Mouse (Mus musculus): ENCODE results near the gene Gm28042. TPM values are rescaled to one million over a fixed set of nuclear protein-coding genes. Genes with fewer than 3 reads are reported as not detected.

The Gm28042 gene
- polyA plus RNA-seq, 1 experiment from 2014 or later, result 6.3 TPM

DNA sequence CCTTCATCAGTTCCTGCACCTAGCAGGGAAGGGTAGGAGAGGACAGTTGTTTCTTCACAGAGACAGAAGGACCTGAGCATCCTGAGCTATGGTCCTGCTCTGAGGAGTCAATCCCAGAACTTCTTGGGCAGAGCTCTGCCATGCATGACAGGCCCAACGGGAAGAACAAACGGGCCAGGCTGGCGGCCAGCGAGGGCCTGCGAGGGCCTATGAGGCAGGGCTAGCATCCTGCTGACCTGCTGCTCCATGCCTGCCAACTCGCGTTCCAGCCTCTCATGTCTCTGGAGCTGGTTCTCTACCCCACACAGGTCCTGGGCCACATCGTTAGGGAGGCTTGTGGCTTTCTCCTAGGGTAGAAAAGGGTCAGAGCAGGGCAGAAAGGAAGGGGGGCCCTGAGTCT lies 35.0 kb downstream of the Gm28042 start:
- no peak overlapping the region for H3K27ac ChIP-seq (ENCODE audit: low read length)
- no peaks in the 10 kb centered on the region for H3K4me1 ChIP-seq (ENCODE audit: control insufficient read depth, insufficient read depth, low read length)
- WGBS, result 76% methylated on average over 8 of the region's 8 CpGs
- H3K4me2 ChIP-seq (ENCODE audit: low read length), result no peak overlapping the region
- no peaks in the 10 kb centered on the region for H3K36me3 ChIP-seq (ENCODE audit: control insufficient read depth, insufficient read depth, low read length)
- H3K4me3 ChIP-seq (ENCODE audit: low read depth, low read length), result no peak overlapping the region
- H3K27me3 ChIP-seq (ENCODE audit: control insufficient read depth, insufficient read depth, low read depth, low read length), result no peaks in the 10 kb centered on the region
- H3K9ac ChIP-seq (ENCODE audit: low read depth, low read length), result no peak overlapping the region
- ATAC-seq, result no peak
- no peaks in the 10 kb centered on the region for H3K9me3 ChIP-seq (replicated peaks; ENCODE audit: control insufficient read depth, low read length, poor library complexity, severe bottlenecking)

DNA sequence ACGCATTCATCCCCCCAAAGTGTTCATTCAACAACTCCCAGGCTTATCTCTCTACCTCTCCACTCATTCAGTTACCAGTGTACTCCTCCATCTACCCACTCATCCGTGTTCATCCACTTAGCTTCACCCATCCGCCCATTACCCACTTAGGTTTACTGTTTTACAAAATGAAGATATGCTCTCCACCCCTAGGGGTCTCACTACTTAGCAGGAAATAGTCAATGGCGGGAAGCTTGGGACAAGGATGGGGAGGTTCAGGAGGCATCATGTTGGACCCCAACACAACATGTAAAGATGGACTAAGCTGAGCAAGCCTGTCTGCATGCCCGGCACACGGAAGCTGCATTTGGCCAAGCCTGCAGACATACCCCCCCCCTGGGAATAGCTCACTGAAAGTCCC lies 37.3 kb downstream of the Gm28042 start:
- no peaks in the 10 kb centered on the region for H3K36me3 ChIP-seq (ENCODE audit: control insufficient read depth, insufficient read depth, low read length)
- no peak overlapping the region for H3K27ac ChIP-seq (ENCODE audit: low read length)
- H3K27me3 ChIP-seq (ENCODE audit: control insufficient read depth, insufficient read depth, low read depth, low read length), result no peaks in the 10 kb centered on the region
- no peak overlapping the region for H3K9ac ChIP-seq (ENCODE audit: low read depth, low read length)
- 0 out of 2 replicates have a peak, but pooled peaks cover 2% of the 10 kb centered on the region for H3K4me1 ChIP-seq (ENCODE audit: control insufficient read depth, insufficient read depth, low read length)
- H3K4me3 ChIP-seq (ENCODE audit: low read depth, low read length), result no peak overlapping the region
- H3K4me2 ChIP-seq (ENCODE audit: low read length), result no peak overlapping the region
- 89% methylated on average over 6 of the region's 6 CpGs for WGBS
- no peaks in the 10 kb centered on the region for H3K9me3 ChIP-seq (replicated peaks; ENCODE audit: control insufficient read depth, low read length, poor library complexity, severe bottlenecking)
- no peak for ATAC-seq

DNA sequence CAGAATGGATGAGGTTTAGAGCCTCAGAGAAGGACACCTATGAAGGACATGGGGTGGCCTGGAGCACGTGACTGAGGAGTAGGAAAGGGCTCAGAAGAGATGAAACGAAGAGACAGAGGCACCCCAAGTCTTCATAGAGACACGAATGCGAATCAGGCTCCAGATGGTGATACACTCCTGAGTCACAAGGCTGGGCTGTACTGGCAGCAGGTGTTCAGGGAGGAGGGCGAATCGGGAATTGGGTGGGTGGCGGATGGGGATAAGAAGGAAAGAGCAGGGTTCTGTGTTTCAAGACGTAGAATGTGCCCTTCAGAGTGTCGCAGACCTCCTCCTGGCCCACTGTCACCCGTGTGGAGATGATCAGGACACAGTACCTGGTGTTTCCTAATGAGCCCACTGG lies 38.0 kb downstream of the Gm28042 start:
- H3K4me3 ChIP-seq (ENCODE audit: low read depth, low read length), result no peak overlapping the region
- ATAC-seq, result no peak
- no peak overlapping the region for H3K27ac ChIP-seq (ENCODE audit: low read length)
- H3K9me3 ChIP-seq (replicated peaks; ENCODE audit: control insufficient read depth, low read length, poor library complexity, severe bottlenecking), result no peaks in the 10 kb centered on the region
- 0 out of 2 replicates have a peak, but pooled peaks cover 2% of the 10 kb centered on the region for H3K4me1 ChIP-seq (ENCODE audit: control insufficient read depth, insufficient read depth, low read length)
- WGBS, result 92% methylated on average over 10 of the region's 10 CpGs
- no peak overlapping the region for H3K9ac ChIP-seq (ENCODE audit: low read depth, low read length)
- no peak overlapping the region for H3K4me2 ChIP-seq (ENCODE audit: low read length)
- no peaks in the 10 kb centered on the region for H3K27me3 ChIP-seq (ENCODE audit: control insufficient read depth, insufficient read depth, low read depth, low read length)
- H3K36me3 ChIP-seq (ENCODE audit: control insufficient read depth, insufficient read depth, low read length), result no peaks in the 10 kb centered on the region

DNA sequence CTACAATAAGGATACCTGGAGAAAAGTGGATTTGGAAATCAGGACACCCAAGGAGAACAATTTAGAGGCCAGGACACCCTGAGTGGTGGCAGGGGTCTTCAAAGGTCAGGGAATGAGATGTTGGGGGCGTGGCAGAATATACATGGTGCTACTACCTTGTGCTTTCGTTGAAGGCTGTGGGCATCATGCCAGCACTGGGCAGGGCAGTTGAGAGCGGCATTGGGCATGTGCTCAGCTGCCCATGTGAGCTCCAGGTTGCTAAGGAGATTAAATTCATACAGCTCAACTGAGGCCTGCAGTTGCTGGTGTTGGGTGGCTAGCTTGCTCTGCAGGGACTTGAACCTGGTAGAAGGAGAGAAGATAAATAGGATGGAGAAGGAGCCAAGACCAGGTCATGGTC lies 38.9 kb downstream of the Gm28042 start:
- Histone ChIP-seq H3K36me3 (ENCODE audit: control insufficient read depth, insufficient read depth, low read length) (no peaks in the 10 kb centered on the region), H3K4me2 (ENCODE audit: low read length) (no peak overlapping the region), H3K9me3 (replicated peaks; ENCODE audit: control insufficient read depth, low read length, poor library complexity, severe bottlenecking) (no peaks in the 10 kb centered on the region), H3K9ac (ENCODE audit: low read depth, low read length) (no peak overlapping the region), H3K4me1 (ENCODE audit: control insufficient read depth, insufficient read depth, low read length) (0 out of 2 replicates have a peak, but pooled peaks cover 2% of the 10 kb centered on the region), H3K27me3 (ENCODE audit: control insufficient read depth, insufficient read depth, low read depth, low read length) (no peaks in the 10 kb centered on the region), H3K4me3 (ENCODE audit: low read depth, low read length) (no peak overlapping the region), H3K27ac (ENCODE audit: low read length) (no peak overlapping the region)
- 75% methylated on average over 3 of the region's 3 CpGs for WGBS
- no peak for ATAC-seq

DNA sequence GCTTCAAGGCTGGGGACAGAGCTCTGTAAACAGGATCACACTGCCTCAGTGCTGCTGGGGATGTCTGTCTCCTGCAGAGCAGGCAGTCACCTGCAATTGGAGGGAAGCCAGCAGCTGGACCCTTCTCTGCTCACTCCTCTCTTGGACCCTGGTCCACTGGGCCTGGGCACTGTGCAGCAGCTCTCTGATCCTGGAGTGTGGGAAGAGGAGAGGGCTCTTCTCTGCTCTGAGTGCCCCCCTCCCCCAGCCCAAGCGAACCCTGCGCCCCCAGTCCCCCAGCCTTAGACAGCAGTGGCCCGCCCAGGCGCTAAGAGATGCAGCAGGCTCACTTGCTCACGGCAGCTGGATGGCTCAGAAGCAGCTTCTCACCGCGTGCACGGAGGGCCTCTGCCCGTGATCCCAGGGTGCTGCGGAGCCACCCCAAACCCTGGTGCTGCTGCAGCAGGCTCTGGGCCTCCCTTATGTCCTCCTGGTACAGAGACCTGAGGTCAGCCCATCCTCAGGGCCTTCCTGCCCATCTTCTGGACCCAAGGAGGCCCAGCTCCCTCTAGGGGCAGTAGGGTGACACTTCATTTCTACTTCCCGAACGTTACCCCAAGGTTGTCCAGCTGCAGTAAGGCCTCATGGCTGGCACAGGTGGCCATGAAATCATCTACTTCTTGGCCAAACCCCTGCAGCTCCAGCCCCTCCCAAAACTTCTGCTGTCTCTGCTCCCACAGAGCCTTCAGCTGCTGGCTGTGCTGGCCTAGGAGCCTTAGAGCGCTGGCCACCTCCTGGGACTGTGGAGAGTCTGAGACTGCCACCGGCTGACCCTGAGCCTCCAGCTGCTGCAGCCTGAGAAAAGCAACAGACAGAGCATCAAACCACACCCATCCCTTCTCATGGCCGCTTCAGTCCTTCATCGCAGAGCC lies 41.5 kb downstream of the Gm28042 start:
- H3K9ac ChIP-seq (ENCODE audit: low read depth, low read length), result no peak overlapping the region; the same call in 1 of the 2 replicates

DNA sequence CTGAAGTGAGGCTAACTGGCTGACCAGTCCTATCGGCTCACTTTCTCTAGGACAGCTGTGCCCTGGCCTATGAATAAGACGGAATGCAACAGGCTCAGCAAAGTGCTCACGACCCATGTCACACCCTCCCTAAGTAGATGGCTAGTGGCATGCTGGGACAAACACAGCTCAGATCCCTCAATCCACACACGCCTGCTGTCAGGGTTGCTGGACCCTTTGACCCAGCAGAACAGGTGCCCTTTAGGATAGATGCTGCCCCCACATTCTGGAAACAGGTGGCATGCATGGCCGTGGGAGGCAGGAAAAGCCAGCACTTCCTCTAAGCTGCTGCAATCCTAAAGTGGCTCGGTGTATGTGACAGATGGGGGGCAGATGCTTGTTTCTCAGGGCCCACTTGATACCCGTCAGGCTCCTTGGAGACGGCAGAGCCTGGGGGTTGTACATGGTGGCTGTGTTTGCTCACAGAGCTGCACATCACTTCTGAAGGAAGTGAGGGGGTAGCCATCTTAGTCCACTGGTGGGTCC lies 42.2 kb downstream of the Gm28042 start:
- H3K27me3 ChIP-seq (ENCODE audit: control insufficient read depth, insufficient read depth, low read depth, low read length), result no peaks in the 10 kb centered on the region
- H3K4me3 ChIP-seq (ENCODE audit: low read depth, low read length), result no peak overlapping the region
- no peaks in the 10 kb centered on the region for H3K9me3 ChIP-seq (replicated peaks; ENCODE audit: control insufficient read depth, low read length, poor library complexity, severe bottlenecking)
- no peak overlapping the region for H3K27ac ChIP-seq (ENCODE audit: low read length)
- no peak for ATAC-seq
- H3K4me1 ChIP-seq (ENCODE audit: control insufficient read depth, insufficient read depth, low read length), result 0 out of 2 replicates have a peak, but pooled peaks cover 2% of the 10 kb centered on the region
- WGBS, result 69% methylated on average over 8 of the region's 8 CpGs
- no peaks in the 10 kb centered on the region for H3K36me3 ChIP-seq (ENCODE audit: control insufficient read depth, insufficient read depth, low read length)
- no peak overlapping the region for H3K9ac ChIP-seq (ENCODE audit: low read depth, low read length)
- no peak overlapping the region for H3K4me2 ChIP-seq (ENCODE audit: low read length)

More for the DNA sequence above, 41.5 kb downstream of the Gm28042 start:
- 34% methylated on average over 16 of the region's 16 CpGs for WGBS
- no peaks in the 10 kb centered on the region for H3K9me3 ChIP-seq (replicated peaks; ENCODE audit: control insufficient read depth, low read length, poor library complexity, severe bottlenecking)
- 0 out of 2 replicates have a peak overlapping the region, but pooled peaks have one; percentile 12 for H3K4me2 ChIP-seq (ENCODE audit: low read length)
- H3K4me3 ChIP-seq (ENCODE audit: low read depth, low read length), result no peak overlapping the region
- 0 out of 2 replicates have a peak, but pooled peaks cover 2% of the 10 kb centered on the region for H3K4me1 ChIP-seq (ENCODE audit: control insufficient read depth, insufficient read depth, low read length)
- H3K36me3 ChIP-seq (ENCODE audit: control insufficient read depth, insufficient read depth, low read length), result no peaks in the 10 kb centered on the region
- peak; percentile 47 for ATAC-seq
- no peak overlapping the region for H3K27ac ChIP-seq (ENCODE audit: low read length)
- no peaks in the 10 kb centered on the region for H3K27me3 ChIP-seq (ENCODE audit: control insufficient read depth, insufficient read depth, low read depth, low read length)

DNA sequence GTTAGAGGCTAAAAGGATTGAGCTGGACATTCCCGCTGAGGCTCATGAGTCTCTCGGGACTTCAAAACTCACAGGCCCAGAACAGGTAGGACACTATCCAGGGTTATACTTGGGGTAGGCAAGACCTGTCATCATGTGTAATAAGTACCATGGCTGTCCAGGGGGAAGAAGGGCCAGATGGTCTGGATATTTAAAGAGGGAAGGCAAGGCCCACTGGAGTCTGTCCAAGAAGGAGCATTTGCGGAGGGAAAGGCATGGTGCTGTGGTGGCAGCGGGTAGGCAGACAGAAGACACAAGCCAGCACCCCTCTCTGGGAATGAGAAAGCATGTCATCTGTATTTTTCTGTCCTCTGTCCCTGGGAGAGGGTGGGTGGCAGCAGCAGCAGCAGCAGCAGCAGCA lies 46.8 kb downstream of the Gm28042 start:
- Histone ChIP-seq H3K9me3 (replicated peaks; ENCODE audit: control insufficient read depth, low read length, poor library complexity, severe bottlenecking) (no peaks in the 10 kb centered on the region), H3K4me3 (ENCODE audit: low read depth, low read length) (no peak overlapping the region), H3K36me3 (ENCODE audit: control insufficient read depth, insufficient read depth, low read length) (no peaks in the 10 kb centered on the region), H3K9ac (ENCODE audit: low read depth, low read length) (no peak overlapping the region), H3K27ac (ENCODE audit: low read length) (no peak overlapping the region), H3K4me1 (ENCODE audit: control insufficient read depth, insufficient read depth, low read length) (peaks cover 5% of the 10 kb centered on the region), H3K4me2 (ENCODE audit: low read length) (no peak overlapping the region), H3K27me3 (ENCODE audit: control insufficient read depth, insufficient read depth, low read depth, low read length) (peaks cover 13% of the 10 kb centered on the region)
- no peak for ATAC-seq
- 92% methylated on average over 4 of the region's 4 CpGs for WGBS

DNA sequence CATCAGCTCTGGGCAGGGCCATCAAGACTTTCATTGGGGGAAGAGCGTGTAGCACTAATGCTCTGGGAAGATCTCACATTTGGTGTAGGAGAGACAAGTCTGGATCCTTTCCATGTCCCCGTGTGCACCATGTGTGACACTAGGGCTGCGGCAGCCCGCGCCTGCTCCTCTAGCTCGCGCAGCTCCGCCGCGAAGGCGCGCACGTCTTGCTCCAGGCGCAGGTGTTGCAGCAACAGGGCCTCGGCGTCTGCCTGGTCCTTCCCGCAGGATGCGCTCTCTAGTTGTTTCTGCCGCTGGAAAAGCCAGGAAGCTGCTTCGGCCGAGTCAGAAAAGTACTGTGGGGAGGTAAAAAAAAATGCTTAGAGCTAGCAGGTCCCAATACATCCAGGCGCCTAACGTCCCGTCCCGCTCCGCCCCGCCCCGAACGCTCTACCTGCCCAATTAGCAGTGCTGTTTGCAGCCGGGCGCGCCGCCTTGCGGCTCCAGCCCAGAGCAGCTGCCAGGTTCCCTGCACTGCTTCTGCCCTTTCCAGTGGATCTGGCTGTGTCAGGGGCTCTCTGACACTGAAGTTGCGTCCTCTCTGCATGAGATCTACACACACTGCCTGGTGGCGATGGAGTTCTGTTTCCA lies 48.9 kb downstream of the Gm28042 start:
- H3K4me2 ChIP-seq (ENCODE audit: low read length), result peak overlapping the region; percentile 77
- H3K4me1 ChIP-seq (ENCODE audit: control insufficient read depth, insufficient read depth, low read length), result peaks cover 5% of the 10 kb centered on the region
- peak overlapping the region; percentile 56; the same call in 1 of the 2 replicates for H3K9ac ChIP-seq (ENCODE audit: low read depth, low read length)
- no peaks in the 10 kb centered on the region for H3K9me3 ChIP-seq (replicated peaks; ENCODE audit: control insufficient read depth, low read length, poor library complexity, severe bottlenecking)
- H3K36me3 ChIP-seq (ENCODE audit: control insufficient read depth, insufficient read depth, low read length), result no peaks in the 10 kb centered on the region
- no peak overlapping the region for H3K27ac ChIP-seq (ENCODE audit: low read length)
- H3K4me3 ChIP-seq (ENCODE audit: low read depth, low read length), result peak overlapping the region; percentile 43
- H3K27me3 ChIP-seq (ENCODE audit: control insufficient read depth, insufficient read depth, low read depth, low read length), result peaks cover 13% of the 10 kb centered on the region
- WGBS, result 2% methylated on average over 36 of the region's 36 CpGs
- ATAC-seq, result peak; percentile 87

DNA sequence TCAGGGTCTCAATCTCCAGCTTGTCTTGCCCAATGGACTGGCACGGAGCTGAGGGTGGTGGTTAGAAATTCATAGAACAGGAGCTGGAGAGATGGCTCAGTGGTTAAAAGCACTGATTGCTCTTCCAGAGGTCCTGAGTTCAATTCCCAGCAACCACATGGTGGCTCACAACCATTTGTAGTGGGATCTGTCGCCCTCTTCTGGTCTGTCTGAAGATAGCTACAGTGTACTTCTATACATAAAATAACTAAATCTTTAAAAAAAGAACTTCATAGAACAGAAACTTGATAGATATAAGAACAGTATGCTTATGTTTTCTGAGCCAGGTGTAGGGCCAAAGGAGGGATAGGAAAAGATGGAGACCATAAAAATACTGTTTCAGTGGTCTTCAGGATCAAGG lies 55.1 kb downstream of the Gm28042 start:
- Histone ChIP-seq H3K4me1 (ENCODE audit: control insufficient read depth, insufficient read depth, low read length) (no peaks in the 10 kb centered on the region), H3K27ac (ENCODE audit: low read length) (no peak overlapping the region), H3K4me3 (ENCODE audit: low read depth, low read length) (no peak overlapping the region), H3K27me3 (ENCODE audit: control insufficient read depth, insufficient read depth, low read depth, low read length) (0 out of 2 replicates have a peak, but pooled peaks cover under 1% of the 10 kb centered on the region), H3K9ac (ENCODE audit: low read depth, low read length) (no peak overlapping the region), H3K4me2 (ENCODE audit: low read length) (no peak overlapping the region), H3K36me3 (ENCODE audit: control insufficient read depth, insufficient read depth, low read length) (no peaks in the 10 kb centered on the region), H3K9me3 (replicated peaks; ENCODE audit: control insufficient read depth, low read length, poor library complexity, severe bottlenecking) (no peaks in the 10 kb centered on the region)
- WGBS, result 80% methylated on average over 2 of the region's 2 CpGs
- ATAC-seq, result no peak
